Mouse (Mus musculus): ENCODE measurements around the gene Sppl3.

Sppl3 gene

DNA sequence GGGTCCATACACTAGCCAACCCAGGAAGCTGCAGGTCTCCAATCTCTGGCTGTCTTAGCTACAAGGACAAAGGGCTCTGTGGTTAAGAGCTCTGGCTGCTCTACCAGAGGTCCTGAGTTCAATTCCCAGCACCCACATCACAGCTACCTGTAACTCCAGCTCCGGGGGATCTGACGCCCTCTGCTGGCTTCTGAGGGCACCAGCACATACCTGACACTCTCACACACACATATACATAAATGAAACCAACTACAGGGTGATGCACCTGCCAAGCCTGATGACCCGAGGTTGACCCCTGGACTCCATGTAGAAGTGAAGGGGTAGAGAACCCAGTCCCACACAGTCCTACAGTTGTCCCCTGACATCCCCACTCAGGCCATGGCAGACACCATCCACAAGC lies 105.5 kb downstream of the Sppl3 start:
- no peak for ATAC-seq (ENCODE audit: insufficient number of reproducible peaks, low FRiP score, low TSS enrichment)

DNA sequence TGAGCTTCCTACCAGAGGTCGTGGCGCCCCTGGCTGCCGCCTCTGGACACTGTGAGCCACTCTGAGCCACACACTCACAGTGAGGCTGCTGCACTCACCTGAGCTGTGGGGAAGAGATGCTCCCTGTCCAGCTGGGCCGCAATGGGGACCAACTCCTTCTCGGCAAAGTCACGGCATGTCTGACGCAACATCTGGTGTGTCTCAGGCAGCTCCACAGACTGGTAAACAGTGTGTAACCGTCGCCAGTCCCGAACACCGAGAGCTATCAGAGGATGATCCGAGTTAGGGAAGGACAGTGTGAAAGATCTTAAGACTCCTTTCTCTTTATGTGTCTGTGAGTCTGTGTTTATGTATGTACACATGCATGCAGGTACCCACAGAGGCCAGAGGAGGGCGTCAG lies 106.5 kb downstream of the Sppl3 start:
- no peak for ATAC-seq (ENCODE audit: insufficient number of reproducible peaks, low FRiP score, low TSS enrichment)

DNA sequence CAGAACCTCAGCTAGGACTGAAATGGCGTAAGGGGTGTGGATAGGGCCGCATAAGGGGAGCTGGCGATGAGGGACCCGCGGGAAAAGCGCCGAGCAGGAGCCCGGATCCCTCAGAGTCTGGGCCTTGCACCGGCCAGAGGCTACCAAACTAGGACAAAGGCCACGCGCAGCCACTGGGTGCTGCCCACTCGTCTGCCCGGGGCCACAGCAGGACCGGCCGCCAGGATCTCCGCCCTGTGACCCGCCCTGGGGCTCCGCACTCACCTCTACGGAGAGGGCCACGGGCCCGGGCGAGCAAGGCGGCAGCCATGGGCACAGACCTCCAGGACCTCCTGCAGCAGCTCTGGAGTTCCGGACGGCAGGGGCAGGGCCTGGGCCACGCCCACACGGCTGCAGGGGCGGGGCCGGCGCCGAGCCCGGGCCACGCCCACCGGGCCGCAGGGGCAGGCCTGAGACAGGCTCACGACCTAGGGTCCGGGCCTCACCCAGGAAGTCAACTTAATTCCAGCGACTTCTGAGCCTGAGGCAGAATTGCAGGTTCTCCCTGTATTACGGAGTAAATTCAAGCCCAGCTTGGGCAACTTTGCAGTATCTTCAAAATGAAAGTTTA lies 108.1 kb downstream of the Sppl3 start, which contains the start of gene Acads:
Gene Acads, minus strand, starts transcription at position 386 of the 610 bp plus-strand sequence.
- ATAC-seq (ENCODE audit: insufficient number of reproducible peaks, low FRiP score, low TSS enrichment) = 0 out of 2 replicates have a peak, but pooled peaks have one; percentile 31

- ATAC-seq (ENCODE audit: insufficient number of reproducible peaks, low FRiP score, low TSS enrichment) = no peak
These were observed 110.0 kb downstream of the Sppl3 start for GRCm38 (mm10) chr5:115120978-115121377.

DNA sequence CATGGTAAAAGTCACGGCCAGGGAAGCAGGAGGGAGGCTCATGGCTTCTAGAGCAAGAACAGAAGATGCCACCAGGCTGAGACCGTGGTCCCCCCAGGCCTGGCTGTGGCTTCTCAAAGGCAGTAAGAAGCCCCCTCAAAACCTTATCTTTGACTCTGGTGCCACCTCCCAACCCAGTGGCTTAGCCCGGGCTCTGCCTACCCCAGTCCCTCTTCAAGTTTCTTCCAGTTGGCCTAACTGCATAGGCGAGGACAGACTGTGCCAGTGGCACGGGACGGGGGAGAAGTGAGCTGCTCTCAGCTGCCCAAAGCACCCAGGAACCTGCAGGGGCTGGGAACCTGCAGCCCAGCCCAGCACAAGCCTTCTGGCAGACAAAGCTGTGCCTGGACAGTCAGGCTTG lies 113.8 kb downstream of the Sppl3 start:
- ATAC-seq (ENCODE audit: insufficient number of reproducible peaks, low FRiP score, low TSS enrichment) = no peak

DNA sequence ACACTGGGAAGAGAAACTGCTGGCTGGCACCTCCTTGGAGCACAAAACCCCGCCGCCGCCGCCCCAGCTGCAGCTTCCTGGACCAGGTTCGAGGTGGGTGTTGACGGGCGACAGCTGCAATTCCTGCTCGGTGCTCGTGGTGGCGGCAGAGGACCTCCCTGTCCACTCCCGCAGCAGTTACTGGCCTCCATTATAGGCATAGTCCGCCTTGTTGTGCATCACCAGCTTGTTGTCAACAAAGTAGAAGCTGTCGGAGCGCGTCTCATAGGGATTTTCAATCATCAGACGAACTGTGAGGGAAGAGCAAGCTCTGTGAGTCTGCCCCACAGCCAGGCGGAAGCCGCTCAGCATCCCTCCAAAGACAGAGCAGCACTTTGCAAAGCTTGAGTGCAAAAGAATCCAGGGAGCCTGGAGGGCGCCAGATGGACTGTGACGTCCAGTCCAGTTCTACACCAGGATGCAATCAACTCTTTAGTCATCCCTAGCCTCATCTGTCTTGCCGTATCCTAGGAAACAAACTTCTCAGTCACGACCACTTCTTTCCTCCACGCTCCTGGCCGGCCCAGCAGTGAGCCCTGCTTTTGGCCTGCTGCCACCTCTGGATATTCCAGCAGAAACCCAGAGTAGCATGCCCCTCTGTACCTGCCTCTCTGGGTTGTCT lies 114.4 kb downstream of the Sppl3 start:
- peak; percentile 68; the same call in 1 of the 2 replicates for ATAC-seq (ENCODE audit: insufficient number of reproducible peaks, low FRiP score, low TSS enrichment)

GRCm38 (mm10) chr5:115126578-115127312 lies 115.8 kb downstream of the Sppl3 start:
- ATAC-seq (ENCODE audit: insufficient number of reproducible peaks, low FRiP score, low TSS enrichment) = no peak

DNA sequence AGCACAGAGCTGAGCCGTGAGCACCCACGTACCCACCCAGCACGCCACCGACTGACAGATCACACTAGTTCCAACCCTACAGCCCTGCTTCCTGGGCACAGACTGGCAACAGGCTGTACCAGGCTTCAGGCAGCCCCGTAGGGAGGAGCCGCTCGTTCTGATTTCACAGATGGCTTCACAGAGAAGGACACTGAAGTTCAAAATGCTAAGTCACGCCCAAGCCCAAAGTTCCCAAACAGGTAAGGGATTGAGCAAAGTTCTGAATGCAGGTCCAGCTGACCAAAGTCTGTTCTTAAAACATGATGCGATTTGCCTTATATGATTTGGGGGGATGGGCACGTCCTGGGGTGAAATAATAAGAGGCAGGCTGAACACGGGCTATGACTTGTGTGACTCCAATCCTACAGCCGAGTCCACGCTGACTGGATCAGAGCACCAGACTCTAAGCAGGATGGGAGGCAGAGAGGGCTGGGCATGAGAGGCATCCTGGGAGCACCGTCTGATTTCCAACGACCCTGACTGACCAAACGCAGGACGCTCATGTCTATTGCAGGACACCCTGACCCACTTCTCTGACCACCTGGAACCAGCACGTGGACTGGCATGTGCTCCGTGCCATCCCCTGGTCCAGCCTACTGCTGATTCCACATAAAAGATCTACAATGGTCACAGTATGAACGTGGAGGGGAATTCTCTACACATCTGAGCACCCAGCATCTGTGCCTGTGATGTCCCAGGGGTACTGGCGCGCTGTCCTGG lies 116.7 kb downstream of the Sppl3 start:
- ATAC-seq (ENCODE audit: insufficient number of reproducible peaks, low FRiP score, low TSS enrichment) = no peak

DNA sequence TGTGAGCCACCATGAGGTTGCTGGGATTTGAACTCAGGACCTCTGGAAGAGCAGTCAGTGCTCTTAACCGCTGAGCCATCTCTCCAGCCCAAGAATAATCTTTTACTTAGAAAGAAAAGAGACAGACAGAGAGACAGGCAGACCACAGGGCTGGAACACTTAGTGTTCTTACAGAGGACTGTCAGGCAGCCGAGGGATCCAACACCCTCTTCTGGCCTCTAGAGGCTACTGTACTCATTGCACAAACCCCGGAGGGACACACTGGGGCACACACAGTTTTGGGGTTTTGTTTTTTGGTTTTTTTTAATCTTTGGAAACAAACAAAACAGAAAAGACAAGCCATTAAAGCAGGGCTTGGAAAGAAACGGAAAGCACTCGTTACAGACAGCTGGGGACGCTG lies 118.4 kb downstream of the Sppl3 start:
- ATAC-seq (ENCODE audit: insufficient number of reproducible peaks, low FRiP score, low TSS enrichment) = no peak

- no peak for ATAC-seq (ENCODE audit: insufficient number of reproducible peaks, low FRiP score, low TSS enrichment)
These were observed 121.5 kb downstream of the Sppl3 start for GRCm38 (mm10) chr5:115132465-115132864.

DNA sequence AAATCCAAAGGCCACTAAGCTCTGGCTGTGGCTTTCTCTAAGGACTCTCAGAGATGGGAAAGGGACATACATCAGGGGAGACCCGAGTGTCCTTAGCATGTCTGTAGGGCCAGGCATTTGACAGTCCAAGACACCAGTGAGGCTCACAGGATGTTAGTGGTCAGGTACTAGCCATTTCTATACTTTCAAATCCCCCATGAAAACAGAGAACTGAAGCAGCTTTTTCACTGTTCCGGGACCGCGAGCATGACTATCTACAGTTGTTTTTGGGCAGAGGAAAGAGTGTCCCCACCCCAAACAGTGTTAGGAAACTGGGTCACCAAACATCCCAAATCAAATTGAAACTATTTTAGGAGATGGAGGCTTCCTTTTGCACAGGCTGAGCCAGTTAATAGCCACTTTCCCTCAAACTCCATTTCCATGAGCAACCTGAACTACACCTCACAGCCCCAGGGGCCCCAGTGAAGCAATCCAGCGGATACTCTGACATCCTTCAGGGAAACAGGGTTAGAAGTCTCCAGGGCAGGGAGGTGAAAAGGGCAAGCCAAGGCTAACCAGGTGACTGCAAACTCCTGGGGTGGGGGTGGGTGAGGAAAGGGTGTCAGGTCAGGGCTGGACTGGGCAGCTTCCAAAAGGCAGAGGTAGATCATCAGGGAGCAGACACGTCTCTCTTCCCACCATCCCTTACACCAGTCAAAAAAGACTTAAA lies 122.6 kb downstream of the Sppl3 start:
- ATAC-seq (ENCODE audit: insufficient number of reproducible peaks, low FRiP score, low TSS enrichment) = no peak

DNA sequence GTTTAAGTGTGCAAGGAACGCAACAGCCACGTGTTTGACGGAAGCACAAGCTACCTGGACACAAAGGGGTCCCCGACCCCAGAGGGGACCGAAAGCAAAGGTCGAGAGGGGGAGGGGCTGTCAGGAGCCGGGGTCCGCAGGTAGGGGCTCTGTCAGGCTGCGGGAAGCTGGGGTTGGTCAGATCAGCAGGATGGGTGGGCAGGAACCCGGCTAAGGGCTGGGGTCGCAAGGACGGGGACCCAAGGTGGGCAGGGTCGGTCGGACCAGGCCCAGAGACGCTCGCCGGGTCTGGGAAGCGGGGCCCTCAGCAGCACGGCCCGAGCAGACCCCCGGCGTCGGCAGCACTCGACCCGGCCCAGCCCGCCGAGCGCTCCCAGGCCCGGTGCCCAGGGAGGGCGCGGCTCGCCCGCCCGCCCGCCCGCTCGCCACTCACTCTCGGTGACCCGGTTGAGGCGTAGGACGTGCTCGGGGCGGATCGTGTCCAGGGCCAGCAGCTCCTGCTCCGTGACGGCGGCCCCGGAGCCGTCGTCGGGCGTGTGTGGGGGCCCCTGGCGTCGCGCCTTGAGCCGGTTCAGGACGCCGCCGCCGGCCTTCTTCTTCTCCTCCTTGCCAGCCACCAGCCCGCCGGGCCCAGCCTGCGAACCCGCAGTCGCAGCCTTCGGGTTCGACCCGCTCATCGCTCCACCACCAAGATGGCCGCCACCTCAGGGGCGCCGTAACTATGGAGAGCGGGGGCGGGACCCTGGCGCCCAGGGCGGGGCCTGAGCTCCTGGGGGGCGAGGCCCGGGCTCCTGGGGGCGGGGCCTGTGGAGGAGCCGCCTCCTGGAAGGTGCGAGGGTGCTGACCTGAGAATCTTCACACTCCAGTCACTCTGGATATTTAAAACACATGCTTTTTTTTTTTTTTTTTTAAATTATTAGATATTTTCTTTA lies 123.6 kb downstream of the Sppl3 start, which contains the start of gene Unc119b:
Gene Unc119b, minus strand, starts transcription at position 742 of the 932 bp plus-strand sequence.
- peak; percentile 72; the same call in 1 of the 2 replicates for ATAC-seq (ENCODE audit: insufficient number of reproducible peaks, low FRiP score, low TSS enrichment)

DNA sequence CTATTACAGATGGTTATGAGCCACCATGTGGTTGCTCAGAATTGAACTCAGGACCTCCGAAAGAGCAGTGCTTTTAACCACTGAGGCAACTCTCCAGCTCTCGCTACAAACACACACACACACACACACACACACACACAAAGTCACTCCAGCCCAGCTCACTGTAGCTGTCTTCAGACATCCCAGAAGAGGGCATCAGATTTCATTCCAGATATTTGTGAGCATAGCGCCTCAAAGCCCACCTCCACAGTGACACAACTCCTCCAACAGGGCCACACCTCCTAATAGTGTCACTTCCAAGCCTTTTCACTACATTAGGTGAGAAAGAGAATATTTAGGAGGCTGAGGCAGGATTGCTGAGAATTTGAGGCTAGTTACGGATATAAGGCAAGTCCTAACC lies 128.2 kb downstream of the Sppl3 start:
- ATAC-seq (ENCODE audit: insufficient number of reproducible peaks, low FRiP score, low TSS enrichment) = no peak

GRCm38 (mm10) chr5:115140726-115141125 lies 129.8 kb downstream of the Sppl3 start:
- no peak for ATAC-seq (ENCODE audit: insufficient number of reproducible peaks, low FRiP score, low TSS enrichment)

- ATAC-seq (ENCODE audit: insufficient number of reproducible peaks, low FRiP score, low TSS enrichment) = no peak
These were observed 131.3 kb downstream of the Sppl3 start for GRCm38 (mm10) chr5:115142166-115142697.

DNA sequence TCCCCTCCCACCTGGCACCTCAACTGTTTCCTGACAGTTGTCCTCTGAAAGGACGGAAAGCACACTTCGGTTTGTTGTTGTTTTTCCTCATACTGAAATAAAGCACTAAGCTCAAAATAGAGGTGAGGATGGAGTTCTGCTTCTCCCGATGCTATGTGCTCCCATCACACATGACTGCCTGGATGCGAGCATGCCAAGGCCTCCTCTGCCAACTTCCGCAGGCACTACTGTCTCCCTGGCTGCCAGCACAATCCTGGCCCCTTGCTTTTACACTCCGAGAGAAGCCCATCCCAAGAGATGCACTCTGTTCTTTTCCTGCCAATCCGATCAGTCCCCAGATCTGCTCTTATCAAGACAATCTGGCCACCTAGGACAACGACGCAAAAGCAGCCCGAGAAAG lies 132.6 kb downstream of the Sppl3 start:
- no peak for ATAC-seq (ENCODE audit: insufficient number of reproducible peaks, low FRiP score, low TSS enrichment)

DNA sequence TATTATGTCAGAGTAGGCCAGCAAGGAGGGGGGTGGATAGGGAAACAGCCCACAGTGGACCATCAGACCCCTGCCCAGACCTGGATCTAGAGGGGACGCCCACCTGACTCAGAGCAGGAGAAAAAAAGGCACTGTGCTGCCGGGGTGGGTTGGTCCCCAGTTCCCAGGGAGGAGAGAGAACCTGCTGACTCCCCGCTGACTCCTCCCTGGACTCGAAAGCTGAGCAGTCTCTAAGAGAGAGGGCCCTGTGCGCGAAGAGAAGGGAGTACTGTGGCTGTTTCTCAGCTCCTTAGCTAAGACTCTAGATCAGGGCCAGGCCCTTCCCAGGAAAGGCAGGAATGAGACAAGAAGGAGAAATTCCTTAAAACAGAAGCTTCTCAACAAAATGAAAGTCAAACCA lies 133.5 kb downstream of the Sppl3 start:
- no peak for ATAC-seq (ENCODE audit: insufficient number of reproducible peaks, low FRiP score, low TSS enrichment)

DNA sequence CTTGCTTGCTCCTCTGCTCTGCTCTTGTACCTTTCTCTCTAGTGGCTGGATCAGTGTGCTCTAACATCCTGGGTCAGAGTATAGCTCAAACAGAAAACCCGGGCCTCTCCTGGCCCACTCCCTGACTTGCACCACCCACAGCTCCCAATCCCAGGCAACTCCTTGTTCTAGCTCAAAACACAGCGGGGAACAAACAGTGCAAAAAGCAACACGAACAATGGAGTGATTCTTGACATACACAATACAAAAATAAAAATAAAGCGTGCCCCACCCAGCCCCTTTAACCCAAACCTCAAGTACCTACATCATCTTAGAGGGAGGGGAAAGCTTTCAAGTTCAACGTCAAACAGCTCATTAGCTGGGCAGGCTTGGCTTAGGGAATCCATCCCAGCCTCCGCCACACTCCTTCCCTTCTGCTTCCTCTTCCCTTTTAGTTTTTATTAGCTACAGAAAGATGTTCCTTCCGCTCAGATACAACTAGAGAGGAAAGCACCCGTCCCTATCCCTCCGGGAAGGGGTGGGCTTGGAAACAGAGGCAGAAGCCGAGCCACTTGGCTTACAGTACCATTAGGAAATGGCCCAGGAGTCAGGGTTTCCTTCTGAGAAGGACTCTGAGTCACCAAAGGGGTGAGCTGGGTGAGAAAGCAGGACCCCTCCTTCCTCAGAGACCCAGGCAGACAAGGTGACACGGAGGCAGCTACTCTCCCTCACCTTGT lies 134.5 kb downstream of the Sppl3 start:
- ATAC-seq (ENCODE audit: insufficient number of reproducible peaks, low FRiP score, low TSS enrichment) = no peak

Measured in cerebellum, adult (tissue).